Mouse (Mus musculus): ENCODE results near the gene Dnmt1.

Dnmt1 gene

DNA sequence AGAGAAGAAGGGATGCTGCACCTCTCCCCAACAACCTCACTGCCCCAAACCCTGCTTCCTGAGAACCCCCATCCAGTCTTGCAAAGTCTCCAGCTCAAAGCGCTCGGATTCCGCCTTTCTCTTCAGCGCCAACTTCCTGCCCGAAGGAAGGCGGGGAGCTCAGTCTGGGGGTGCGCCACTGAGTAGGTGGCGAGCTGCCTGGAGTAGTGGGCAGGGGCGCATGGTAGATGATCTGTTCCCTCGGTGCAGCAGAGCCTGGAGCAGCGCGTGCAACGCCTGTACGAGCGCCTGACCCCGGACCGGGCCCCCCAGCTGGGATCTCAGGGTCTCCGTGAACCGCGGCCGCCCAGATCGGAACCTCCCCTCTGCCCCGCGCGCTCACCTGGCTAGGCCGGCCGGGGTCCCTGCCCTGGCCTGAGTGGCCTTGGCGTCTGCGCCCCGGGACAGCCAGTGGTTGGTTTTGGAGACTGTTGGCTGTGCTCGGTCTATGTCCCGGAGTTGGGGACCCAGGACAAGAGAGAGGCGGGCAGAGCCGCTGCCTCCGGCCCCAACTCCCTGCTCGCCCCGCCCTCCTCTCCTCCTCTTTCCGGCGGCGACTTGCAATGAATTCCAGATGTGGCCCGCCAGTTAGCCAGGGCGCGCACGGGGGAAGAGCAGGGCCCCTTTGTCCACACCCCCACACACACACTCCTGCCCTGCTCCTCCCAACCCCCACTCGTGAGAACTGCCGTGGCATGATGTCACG, 16.7 kb upstream of the Dnmt1 start, which contains the start of gene S1pr2:
TSS of gene S1pr2 (minus strand) at position 566 of the 745 bp plus-strand sequence.
- peak; percentile 63 for DNase-seq

DNA sequence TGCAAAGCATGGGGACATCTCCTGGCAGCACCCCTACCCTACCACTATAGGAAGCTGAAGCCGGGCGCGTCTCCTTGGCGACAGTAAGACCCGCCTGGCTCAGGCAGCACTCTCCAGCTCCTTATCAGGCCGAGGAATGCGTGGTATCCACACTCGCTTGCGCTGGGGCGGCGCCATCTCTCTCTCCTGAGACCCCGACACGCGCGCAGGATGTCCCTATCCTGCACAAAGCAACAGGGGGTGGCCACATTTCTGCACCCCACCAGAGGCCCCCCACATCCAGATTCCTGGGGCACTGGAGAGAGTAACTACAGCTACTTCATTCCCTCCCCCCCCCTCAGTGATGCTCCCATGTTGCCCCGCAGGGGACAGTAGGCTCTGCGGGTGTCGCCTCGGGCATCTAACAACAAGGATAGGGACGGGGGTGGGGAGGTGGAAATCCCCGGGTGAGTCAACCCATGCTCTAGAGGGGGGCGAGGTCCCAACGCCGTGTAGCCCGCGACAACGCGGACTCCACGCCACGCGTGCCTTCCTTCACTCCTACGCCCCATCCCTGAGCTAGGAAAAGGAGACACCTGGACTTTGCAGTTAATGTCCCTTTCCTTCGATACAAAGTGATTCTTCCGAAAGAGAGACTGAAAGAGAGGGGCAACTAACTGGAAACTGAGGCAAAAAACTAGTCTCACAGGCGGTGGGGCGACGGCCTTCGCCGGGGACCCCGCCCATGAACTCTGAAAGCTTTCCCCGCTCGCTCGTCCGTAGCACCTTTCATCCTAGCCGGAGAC, 15.9 kb upstream of the Dnmt1 start:
- DNase-seq, result peak; percentile 22

DNA sequence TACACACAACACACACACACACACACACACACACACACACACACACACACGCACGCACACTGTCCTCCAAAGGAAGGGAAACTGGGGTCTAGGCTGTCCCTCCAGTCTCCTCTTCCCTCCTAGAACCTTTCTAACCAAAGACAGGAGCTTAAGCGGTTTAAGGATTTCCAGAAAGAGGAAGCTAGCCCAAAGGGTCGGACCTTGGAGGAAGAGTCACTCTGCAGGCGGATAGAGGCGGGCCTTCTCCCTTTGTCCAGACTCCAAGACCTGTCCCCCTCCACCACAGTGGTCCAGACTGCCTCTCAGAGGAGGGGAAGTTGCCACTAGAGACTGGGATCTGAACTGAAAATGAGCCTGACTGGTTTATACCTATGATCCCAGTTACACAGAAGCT, 14.0 kb upstream of the Dnmt1 start:
- no peak for DNase-seq

DNA sequence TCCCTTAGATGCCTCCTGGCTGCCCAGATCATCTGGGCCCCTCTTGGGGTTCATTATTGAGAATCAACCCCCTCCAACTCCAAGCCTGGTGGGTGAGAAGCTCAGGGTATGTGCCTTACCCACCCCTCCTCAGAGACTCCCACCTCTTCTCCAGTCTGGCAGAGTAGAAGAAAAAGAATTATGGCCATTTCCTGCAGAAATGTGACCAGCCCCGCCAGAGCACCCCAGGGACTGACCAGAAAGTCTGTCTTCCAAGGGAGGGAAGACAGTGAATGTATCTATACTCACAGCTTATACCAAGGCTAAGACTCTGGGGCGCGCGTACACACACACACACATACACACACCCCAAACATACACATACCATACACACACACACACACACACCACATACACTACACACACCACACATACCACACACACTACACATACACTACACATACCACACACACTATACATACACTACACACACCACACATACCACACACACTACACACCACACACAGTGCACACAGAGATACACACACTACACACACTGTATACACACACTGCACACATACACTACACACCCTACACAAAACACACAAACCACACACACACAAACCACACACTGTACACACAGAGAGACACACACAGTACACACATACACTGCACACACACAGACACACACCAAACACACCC, 13.5 kb upstream of the Dnmt1 start:
- DNase-seq, result no peak

DNA sequence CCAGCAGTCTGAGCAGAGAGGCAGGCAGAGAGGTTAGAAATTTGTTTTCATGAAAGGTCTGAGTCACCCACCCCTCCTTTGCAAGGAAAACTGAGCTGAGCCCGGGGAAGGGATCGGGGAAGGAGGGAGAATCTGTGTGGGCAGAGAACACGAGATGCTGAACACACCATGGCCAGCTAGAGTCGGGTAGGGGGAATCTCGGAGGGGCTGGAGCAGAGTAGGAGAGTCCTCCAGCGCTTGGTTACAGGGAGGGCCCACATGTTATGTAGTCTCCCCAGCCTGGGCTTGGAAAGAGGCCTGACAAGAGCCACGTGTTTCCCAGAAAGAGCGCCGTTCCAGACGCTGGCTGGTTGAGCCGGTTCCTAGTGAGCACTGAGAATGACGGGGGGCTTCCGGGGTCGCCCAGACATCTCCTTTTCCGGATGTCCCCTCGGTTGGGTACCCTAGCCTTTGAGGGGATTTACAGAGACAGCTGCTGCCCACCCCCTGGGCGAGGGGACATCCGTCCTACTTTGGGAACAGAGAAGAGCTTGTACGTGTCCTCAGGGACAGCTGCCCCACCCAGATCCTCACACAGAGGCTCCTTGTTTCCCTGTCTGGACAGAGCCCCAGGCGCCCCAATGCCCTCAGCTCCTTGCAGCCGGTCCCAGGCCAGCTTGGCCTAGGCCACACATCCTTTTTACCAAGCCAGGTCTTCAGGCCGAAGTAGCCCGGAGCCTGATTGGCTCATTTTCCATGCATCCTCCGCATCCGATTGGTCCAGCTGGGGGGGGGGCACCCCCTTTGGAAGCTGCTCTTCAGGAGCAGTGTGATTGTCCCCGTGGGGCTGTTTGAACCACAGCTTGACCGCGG, 12.7 kb upstream of the Dnmt1 start:
- DNase-seq, result peak; percentile 70

DNA sequence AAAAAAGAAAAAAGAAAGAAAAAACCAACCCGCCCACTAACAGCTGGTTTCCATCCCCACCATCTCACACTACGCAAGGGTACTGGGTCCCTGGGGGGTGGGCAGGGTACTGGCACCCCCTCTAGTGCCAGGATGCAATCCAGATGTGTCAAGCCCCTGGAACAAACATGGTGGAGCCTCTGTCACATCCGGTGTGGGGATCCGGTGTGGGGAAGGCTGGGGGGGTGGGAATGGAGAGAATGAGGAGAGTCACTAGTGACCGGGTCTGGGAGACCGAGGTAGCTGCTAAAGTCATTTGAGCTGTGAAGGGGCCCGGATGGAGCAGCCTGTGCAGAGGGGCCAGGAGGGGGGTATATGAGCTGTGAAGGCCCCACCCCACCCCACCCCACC, 12.1 kb upstream of the Dnmt1 start:
- DNase-seq, result peak; percentile 14

DNA sequence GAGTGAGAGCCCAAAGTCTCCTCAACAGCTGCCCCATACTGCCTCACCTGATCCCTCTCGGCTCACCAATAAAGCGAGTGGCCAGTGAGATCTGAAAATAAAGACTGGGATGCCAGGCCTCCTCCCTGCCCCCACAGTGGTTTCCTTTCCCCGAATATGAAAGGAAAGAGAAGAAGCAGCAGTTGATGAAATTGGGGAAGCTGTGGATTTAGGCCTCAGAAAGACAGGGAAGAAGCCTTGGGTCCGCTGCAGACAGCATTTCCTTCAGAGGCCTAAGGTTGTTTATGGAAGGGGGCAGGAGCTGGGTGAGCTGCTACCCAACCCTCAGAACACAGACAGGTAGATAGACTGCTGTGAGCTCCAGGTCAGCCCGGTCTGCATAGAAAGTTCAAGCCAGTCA, 7.1 kb upstream of the Dnmt1 start:
- no peak for DNase-seq

DNA sequence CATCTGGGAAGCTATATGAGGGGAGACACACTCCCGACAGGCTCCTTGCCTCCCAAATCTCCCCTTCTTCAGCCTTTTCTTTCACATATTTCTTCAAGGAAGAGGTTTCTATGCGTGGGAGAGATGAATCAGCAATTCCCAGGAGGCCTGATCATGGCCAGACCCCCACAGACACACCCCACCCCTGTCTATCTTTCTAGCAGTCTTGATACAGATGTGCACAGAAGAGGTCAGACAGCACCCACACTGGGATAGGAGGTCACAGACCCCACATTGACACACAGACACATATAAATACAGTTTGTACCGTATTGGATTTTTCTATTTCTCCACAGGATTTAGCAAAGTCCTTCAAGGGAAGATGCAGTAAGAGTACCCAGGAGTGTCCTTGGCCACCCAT, 6.3 kb upstream of the Dnmt1 start:
- DNase-seq, result no peak

DNA sequence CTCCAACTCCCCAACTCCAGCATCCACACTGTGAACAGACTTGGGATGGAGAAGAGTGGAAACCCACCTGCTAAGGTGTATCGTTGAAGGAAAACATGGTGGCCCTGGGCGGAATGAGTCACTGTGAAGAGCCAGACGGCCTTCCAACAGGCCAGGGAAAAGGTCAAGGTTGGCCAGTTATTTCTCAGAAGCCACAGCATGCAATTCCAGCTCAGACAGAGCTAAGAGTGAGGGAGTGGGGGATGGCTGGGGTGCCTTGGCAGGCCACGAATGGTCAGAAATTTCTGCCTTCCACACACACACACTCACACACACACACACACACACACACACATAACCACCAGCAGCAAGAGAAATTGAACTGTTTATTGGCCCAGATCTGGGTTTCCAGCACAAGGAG, 5.9 kb upstream of the Dnmt1 start:
- DNase-seq, result no peak

DNA sequence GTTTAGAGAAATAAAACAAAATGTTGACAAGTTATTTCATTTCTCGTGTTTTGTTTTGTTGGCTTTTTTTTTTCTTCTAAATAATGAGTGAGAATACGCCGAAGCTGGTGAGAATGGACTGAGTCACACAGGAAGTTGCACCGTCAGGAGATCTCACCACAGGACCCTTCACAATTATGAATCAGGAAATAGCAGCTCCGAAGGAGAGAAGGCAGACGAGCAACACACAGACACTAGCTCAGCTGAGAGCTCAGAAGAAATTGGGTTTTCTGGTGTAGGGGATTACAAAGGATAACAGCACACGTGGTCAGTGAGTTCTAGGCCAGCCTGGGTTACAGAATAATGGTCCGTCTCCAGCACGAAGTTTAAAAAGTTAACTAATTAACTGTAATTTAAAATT, 1.9 kb upstream of the Dnmt1 start:
- no peak for DNase-seq

DNA sequence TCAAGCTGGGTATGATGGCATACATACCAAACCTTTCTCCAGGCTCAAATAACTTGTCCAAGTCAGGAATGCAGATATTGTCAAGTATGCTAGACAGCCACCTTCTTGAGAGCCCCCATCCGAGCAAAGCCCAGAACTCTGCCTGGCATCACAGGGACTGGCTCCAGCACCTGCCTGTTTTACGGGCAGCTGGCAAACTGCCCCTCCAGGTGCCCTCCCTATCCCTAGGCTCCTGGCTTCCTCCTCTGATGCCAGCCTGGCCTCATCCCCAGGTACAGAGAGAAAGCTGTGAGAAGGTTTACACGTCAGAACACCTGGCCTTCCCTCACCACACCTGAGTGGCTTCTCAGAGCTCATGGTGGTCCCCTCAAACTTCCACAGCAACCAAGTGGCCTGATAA, 2.7 kb downstream of the Dnmt1 start:
- no peak for DNase-seq

DNA sequence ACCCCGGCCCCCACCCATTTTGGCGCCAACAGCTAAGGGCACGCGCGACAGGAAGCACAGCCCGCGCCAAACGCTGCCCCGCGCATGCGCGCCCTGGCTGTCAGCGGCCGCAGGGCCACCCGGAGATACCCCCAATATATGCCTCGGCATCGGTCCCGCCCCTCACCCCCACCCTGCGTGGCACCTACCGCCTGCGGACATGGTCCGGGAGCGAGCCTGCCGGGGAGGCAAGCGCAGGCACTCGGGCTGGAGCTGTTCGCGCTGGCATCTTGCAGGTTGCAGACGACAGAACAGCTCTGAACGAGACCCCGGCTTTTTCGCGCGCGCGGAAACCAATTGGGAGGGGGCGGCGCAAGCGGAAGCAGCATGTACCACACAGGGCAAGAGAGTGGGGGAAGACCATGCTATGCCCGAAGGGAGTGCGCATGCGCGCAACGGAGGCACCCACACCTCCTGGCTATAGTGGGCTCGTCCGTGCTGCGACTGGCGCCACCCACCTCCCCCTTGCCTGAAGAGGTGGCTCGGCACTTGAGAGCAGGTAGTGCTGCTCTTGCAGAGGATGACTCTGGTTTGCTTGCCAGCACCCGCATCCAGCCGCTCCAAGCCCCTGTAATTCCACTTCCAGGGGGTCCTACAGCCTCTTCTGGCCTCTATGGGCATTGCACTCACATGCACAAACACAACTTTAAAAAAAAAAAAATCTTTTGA, 7.0 kb downstream of the Dnmt1 start:
- DNase-seq, result peak; percentile 96

DNA sequence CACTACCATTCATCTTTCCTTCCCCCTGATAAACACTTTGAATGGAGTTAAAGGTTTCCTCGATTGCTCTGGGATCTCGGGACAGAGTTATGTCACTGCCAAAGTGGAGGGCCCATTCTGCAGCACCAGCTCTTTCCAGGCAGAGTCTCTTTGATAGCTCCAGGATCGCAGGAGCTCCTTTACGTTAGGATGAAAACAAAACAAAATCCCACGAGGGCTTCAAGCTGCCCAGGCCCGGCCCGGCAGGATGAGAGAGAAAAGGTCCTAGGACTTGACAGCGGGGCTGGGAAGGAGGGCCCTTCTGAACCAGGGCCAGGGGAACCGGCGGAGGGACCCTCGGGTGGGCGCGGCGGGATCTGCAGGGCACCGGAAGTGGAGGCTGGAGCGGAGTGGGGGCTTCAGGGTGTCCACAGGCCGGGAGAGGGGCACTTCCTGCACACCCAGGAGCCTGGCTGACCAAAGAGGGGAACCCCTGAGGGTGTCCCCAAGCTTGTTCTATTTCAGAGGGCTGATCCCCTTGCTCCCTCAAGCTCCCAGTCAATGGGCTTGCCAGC, 7.6 kb downstream of the Dnmt1 start:
- DNase-seq, result no peak

DNA sequence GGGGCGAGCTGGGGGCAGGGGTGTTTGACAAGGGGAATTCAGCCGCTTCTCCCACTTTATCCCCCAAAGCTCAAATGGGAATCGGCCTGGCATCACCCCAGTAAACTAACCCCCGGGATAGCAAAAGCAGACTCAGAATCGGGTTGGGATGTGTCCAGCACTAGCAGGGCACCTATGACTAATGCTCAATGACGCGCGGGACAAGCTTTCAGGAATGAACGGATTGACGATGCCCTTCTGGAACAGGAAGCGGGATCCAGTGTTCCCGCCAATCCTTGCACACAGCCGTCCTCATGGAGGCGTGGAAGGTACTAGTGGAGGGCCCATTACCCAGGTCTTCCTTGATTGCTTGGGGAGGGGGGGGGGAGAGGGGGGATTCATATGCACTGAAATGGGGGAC, 8.2 kb downstream of the Dnmt1 start:
- DNase-seq, result peak; percentile 25

DNA sequence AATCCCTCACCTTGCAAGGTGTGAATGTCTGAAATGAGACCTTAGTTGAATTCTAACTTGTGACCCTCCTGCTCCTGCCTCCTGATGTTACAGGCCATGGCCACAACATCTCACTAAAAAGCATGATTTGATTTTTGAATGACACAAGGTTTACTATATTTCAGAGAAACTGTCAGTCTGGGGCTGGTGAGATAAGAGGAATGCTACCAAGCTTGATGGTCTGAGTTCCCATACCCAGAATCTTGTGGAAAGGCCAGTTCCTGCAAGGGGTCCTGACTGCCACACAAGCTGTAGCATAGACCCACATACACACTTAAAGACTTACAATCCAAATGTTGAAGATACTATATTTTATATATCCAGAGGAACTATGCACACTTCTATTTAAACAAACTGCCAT, 9.3 kb downstream of the Dnmt1 start:
- DNase-seq, result no peak

DNA sequence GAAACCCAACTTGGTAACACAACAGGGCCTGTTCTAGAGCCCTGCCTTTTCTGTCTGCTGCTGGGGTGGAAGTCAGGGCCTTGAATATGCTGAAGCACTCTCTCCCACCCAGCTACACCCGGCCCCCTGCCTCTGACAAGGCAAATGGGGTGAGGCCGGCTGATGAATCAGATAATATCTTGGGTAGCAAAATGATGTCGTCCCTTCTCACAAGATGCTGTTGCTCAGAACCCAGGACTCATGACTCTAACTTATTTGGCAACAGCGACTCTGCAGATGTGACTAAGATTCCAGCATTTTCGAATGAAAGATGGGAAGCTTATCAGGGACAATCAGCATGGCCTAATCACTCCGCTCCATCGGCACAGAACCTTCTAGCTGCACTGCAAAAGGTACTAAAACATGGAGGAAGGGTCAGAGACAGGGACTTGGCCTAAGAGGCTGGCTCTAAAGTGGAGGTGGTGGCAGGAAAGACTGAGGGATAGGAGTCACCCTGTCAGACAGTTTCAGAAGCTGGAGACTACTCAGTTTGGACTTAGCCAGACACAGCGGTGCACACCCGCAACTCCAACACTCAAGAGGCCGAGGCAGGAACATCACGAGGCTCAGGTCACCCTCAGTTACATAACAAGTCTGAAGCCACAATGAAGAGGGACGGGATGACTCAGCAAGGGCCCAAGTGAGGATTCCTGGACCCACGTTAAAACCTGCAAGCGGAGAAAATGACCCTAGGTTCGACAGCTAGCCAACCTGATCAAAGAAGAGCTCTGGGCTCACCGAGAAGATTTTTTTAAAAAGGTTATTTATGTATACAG, 13.4 kb downstream of the Dnmt1 start:
- DNase-seq, result no peak

DNA sequence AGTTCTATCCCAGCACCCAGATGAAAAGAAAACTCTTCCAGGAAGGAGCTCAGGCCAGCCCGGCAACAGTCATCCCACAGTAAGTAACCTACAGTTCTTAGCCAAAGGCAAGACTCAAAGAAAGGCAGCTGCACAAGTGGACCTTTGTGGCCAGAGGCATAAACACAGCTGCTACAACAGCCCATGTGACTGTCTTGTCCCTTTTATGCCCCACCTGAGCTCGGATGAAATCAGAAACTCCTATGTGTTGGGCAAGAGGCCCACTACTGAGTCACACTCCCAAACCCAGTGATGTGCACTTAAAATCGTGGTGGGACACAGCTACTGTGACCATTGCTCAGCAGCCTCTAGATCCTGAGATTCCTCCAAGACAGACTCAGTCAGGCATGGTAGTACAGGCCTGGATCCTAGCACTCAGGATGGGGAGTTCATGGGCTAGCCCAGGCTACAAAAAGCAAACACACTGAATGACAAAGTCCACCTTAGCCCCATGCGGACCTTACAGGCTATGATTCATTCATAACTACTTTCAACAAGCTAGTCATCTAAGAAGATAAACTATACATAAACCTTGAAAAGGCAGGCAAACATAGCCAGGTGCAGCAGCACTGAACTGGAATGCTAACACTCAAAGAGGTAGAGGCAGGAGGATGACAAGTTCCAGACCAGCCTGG, 14.9 kb downstream of the Dnmt1 start:
- no peak for DNase-seq

DNA sequence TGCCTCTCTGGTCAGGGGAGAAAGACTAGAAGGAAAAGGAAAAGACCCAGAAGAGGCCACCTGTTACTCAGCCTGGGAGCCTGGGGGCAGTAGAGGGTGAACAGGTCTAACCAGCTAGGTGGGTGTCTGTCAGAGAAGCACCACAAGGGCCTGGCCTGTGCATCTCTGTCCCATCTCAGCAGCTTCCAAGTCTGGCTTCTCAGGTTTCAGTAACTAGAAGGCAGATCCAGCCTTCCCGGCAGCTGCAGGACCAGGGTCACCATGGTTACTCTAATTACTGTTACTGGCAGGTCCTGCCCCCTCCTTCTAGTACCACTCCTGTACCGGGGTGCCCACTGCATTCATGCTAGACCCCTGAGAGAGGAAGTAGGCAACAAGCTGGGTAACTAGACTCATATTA, 15.8 kb downstream of the Dnmt1 start:
- no peak for DNase-seq

DNA sequence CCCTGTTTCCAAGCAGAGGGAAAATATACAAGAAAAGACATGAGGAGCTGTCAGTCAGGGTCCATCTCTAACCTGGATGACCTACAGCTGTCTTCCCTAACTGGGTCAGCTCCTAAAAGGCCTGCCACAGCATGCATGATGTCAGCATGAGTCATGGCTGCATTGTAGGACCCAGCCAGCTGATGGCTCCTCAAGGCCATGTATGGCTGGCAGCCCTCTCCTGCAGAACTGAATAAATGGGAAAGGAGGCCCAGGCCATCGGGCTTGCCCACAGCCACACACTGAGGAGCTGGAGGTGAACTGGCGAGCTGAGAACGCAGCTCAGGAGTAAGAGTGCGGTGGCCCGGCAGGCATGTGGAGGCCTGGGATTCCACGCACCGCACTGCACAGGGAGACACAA, 16.3 kb downstream of the Dnmt1 start:
- DNase-seq, result no peak

DNA sequence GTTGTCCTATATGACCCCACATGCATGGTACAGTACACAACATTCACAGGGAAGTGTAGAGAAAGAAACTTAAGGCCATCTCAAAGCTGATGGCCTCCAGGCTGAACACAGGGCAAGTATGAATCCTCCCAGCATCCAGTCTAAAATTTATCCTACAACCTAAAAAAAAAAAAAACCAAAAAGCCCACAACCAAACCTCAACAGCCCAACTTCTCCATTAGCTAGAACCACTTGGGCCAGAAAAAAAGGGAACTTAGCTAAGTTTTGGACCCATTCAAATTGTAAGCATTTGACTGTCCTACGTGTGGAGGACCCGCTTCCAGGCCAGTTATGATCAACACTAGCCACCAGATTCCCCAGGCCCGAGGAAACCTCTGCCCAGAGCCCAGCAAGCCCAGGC, 36.4 kb downstream of the Dnmt1 start:
- no peak for DNase-seq

DNA sequence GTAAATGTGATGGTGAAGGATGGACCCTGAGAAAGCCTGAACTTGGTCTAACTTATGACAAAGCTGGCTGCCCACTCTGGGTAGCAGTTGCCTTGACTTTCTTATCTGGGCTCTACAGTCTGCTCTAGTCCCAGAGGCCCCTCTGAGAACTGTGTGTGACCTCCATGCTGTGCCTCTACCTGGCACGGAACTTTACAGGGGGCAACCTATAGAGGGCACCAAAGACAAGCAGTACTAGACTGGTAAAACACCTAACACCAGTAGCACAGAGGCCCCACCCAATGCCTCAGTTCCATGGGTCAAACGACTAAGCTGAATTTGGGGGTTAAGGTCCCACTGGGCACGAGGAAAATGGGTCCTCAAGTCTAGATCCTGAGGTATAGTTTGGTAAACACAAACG, 43.5 kb downstream of the Dnmt1 start:
- no peak for DNase-seq
